ENCODE assay signal across 9 mouse cellular contexts in the genomic region with DNA sequence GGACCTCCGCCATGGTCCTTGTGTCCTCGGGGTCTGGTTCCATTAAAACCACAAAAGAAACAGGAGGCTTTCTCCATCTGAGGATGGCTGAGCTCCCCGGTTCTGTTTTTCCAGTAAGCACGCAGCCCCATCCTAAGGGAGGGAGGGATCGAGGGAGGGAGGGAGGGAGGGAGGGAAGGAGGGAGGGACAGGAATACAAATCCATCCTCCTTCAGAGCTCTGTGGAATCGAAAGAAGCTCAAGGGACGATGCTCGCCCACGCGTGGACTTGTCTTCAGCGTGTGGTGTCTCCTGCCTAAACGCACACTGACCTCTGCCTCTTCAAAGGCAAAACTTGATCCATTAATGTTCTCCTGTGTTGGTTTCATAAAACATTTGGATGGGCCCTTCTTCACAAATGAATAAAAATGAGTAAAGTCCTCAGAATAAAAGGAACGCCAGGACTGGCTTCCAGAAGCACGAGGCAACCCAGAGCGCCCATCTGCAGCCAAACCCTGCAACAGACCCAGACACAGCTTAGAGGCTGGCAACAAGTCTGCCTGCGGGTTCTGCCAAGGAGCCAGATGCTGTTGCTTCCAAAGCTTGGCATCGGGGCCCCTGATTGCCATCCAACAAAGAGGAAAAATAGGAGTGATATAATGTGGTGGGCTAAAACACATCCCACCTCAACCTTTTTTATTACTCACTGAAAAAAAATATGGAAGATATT.
A peak's percentile ranks its signal among the peaks of the same experiment; 100 is the strongest.
DNase-seq lines count a peak whose midpoint lies in the region; ATAC-seq lines count a peak whose summit lies in the region.
"Had no signal": no experiment of that assay in that cellular context is flagged by ENCODE, and none has a peak within 500 bp of the region (broad histone marks: within the 10 kb centered on the region; RNA-seq: fewer than 3 reads in every experiment).

No protein-coding gene starts in this region.

- no peaks in the 10 kb centered on the region for H3K27me3 ChIP-seq in liver, embryonic 11.5 days (replicated peaks; ENCODE audit: control insufficient read depth, insufficient read depth, low read length)

- no peak overlapping the region for H3K4me3 ChIP-seq in liver, embryonic 11.5 days (ENCODE audit: low read depth, low read length)

- H3K4me2 ChIP-seq in liver, embryonic 11.5 days: no peak overlapping the region

- no peak overlapping the region for H3K27ac ChIP-seq in liver, embryonic 11.5 days (ENCODE audit: low read depth, low read length)

- H3K9me3 ChIP-seq in liver, embryonic 11.5 days (ENCODE audit: control insufficient read depth, low read length): no peaks in the 10 kb centered on the region

- no peak for ATAC-seq in liver, embryonic 11.5 days (replicated peaks; ENCODE audit: low FRiP score)

- H3K9ac ChIP-seq in liver, embryonic 11.5 days (ENCODE audit: low read depth, low read length): no peak overlapping the region

- no peaks in the 10 kb centered on the region for H3K36me3 ChIP-seq in liver, embryonic 11.5 days (ENCODE audit: control insufficient read depth, insufficient read depth, low read length)
- H3K36me3 ChIP-seq: G1E had no signal

- 82% methylated on average over 17 of the region's 17 CpGs for WGBS in liver, embryonic 11.5 days

- DNase-seq in brain, adult 2 months (ENCODE audit: low read depth, low spot score): peak; percentile 98
- DNase-seq in cerebellum, adult 11-12 months: peak; percentile 94
- DNase-seq in frontal cortex, postnatal 25 days (ENCODE audit: low spot score in 2 of 2): peak; percentile 36 to 49
- peak; percentile 39 to 92 for DNase-seq in left cerebral cortex, adult 8-10 months (ENCODE audit: low spot score in 2 of 2)
- DNase-seq in lung, postnatal 14 days: no peak
- DNase-seq in kidney, adult 11 months: no peak
- DNase-seq in liver, embryonic 11.5 days (ENCODE audit: low spot score): no peak
- DNase-seq: kidney, adult 8-10 months had no signal

- H3K4me1 ChIP-seq in liver, embryonic 11.5 days (replicated peaks; ENCODE audit: control insufficient read depth, insufficient read depth, low read length): no peaks in the 10 kb centered on the region

Comparison
In these comparisons a context has a peak if more than half of its experiments do, and no peak if none do; other contexts are left out.
1. DNase-seq: peak in brain, adult 2 months (single experiment), cerebellum, adult 11-12 months (single experiment), frontal cortex, postnatal 25 days (2 of 2) and left cerebral cortex, adult 8-10 months (2 of 2); none in lung, postnatal 14 days (single experiment), kidney, adult 11 months (single experiment) and liver, embryonic 11.5 days (single experiment).